Mouse (Mus musculus) intestine, embryonic 16.5 days (tissue): Measurements from ENCODE around the gene Tmem273. TPM values are rescaled to one million over a fixed set of nuclear protein-coding genes. Genes with fewer than 3 reads are reported as not detected.
A peak's percentile ranks its signal among the peaks of the same experiment; 100 is the strongest.

Source experiments
- ATAC-seq: fragments of 200-750 bp; cut with Nextera tagmentation; 2 replicates; pipeline ENCODE4 v1.8.0; 2017; ENCODE audit warnings: moderate TSS enrichment, moderate library complexity
- H3K27ac ChIP-seq: fragments of 300-500 bp; sonication (generic); 2 replicates; pipeline ENCODE4 v1.5.1; 2014; ENCODE audit warnings: mild to moderate bottlenecking, low read length
- H3K27me3 ChIP-seq: fragments of 300-500 bp; sonication (generic); replicated peaks from 2 replicates; pipeline ENCODE4 v1.6.1; 2014; ENCODE audit warnings: low read length, control low read depth, mixed read lengths; ENCODE audit not compliant: control insufficient read depth, insufficient read depth
- H3K36me3 ChIP-seq: fragments of 300-500 bp; sonication (generic); 2 replicates; pipeline ENCODE4 v1.6.1; 2014; ENCODE audit warnings: low read length, control low read depth; ENCODE audit not compliant: control insufficient read depth, insufficient read depth
- H3K4me1 ChIP-seq: fragments of 300-500 bp; sonication (generic); 2 replicates; pipeline ENCODE4 v1.6.1; 2014; ENCODE audit warnings: low read length, control low read depth, mixed read lengths; ENCODE audit not compliant: control insufficient read depth, insufficient read depth
- H3K4me2 ChIP-seq: fragments of 300-500 bp; sonication (generic); 2 replicates; pipeline ENCODE4 v1.6.1; 2014; ENCODE audit warnings: low read depth, low read length, control low read depth
- H3K4me3 ChIP-seq: fragments of 300-500 bp; sonication (generic); 2 replicates; pipeline ENCODE4 v1.5.1; 2014; ENCODE audit warnings: mild to moderate bottlenecking, low read length
- H3K9ac ChIP-seq: fragments of 300-500 bp; sonication (generic); 2 replicates; pipeline ENCODE4 v1.6.1; 2014; ENCODE audit warnings: low read depth, low read length
- H3K9me3 ChIP-seq: fragments of 300-500 bp; sonication (generic); 2 replicates; pipeline ENCODE4 v1.6.1; 2016; ENCODE audit warnings: low read length, control low read depth; ENCODE audit not compliant: control insufficient read depth
- WGBS: fragments of 180-500 bp; shearing (Covaris S2); extraction: QIAGEN DNeasy Blood & Tissue Kit; methylation state at CpG from one replicate; pipeline ENCODE4 v1.1.7; 2014; 5-methylcytosine and 5-hydroxymethylcytosine counted together
- polyA plus RNA-seq: library from polyadenylated mRNA; unstranded; fragments of >200 nt; fragmentation: Nextera tagmentation; extraction: Ambion mirVana; gene quantifications from 2 replicates; pipeline ENCODE4 v1.2.1, GENCODE M21; 2015

Gene Tmem273
- polyA plus RNA-seq, 1 experiment from 2014 or later, result 2.5 TPM

DNA sequence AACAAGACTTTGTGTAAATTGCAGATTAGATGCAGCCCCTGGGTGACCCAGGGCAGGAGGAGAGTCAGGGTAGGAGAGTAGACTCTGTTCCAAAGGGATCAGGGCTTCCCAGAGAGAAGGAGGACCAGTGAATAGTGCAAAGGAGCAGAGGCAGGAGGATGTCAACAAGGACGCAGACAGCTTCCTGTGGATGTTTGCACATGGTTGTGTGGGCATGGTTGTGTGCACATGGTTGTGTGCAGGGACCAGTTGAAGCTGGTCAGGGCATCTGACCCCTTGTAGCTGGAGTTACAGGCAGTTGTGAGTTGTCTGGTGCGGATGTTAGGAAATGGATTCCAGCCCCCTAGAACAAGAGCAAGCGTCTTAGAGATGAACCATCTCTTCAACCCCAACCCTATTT, 12.3 kb upstream of the Tmem273 start:
- H3K9ac ChIP-seq, result no peak overlapping the region
- no peak overlapping the region for H3K4me2 ChIP-seq
- no peak for ATAC-seq
- no peak overlapping the region for H3K27ac ChIP-seq
- 84% methylated on average over 3 of the region's 3 CpGs for WGBS
- H3K4me1 ChIP-seq, result peaks cover 5% of the 10 kb centered on the region; the same call in 1 of the 2 replicates
- H3K9me3 ChIP-seq, result no peaks in the 10 kb centered on the region
- H3K4me3 ChIP-seq, result no peak overlapping the region
- H3K36me3 ChIP-seq, result no peaks in the 10 kb centered on the region
- H3K27me3 ChIP-seq, result no peaks in the 10 kb centered on the region

GRCm38 (mm10) chr14:32776077-32776476, 9.7 kb upstream of the Tmem273 start:
- H3K36me3 ChIP-seq, result no peaks in the 10 kb centered on the region
- no peak overlapping the region for H3K9ac ChIP-seq
- ATAC-seq, result peak; percentile 67
- peaks cover 5% of the 10 kb centered on the region; the same call in 1 of the 2 replicates for H3K4me1 ChIP-seq
- H3K27ac ChIP-seq, result no peak overlapping the region
- peak overlapping the region; percentile 2; the same call in 1 of the 2 replicates for H3K4me2 ChIP-seq
- H3K4me3 ChIP-seq, result no peak overlapping the region
- WGBS, result 55% methylated on average over 7 of the region's 7 CpGs
- no peaks in the 10 kb centered on the region for H3K9me3 ChIP-seq
- no peaks in the 10 kb centered on the region for H3K27me3 ChIP-seq

- H3K4me1 ChIP-seq, result peaks cover 5% of the 10 kb centered on the region; the same call in 1 of the 2 replicates
- no peak overlapping the region for H3K4me2 ChIP-seq
- H3K36me3 ChIP-seq, result no peaks in the 10 kb centered on the region
- no peak overlapping the region for H3K9ac ChIP-seq
- WGBS, result 71% methylated on average over 3 of the region's 3 CpGs
- H3K27ac ChIP-seq, result no peak overlapping the region
- no peak overlapping the region for H3K4me3 ChIP-seq
- no peak for ATAC-seq
- no peaks in the 10 kb centered on the region for H3K27me3 ChIP-seq
- H3K9me3 ChIP-seq, result no peaks in the 10 kb centered on the region
Measured at GRCm38 (mm10) chr14:32778362-32778761, 7.4 kb upstream of the Tmem273 start.

GRCm38 (mm10) chr14:32782866-32783265, 2.9 kb upstream of the Tmem273 start:
- no peak for ATAC-seq
- H3K4me1 ChIP-seq, result 0 out of 2 replicates have a peak, but pooled peaks cover 3% of the 10 kb centered on the region
- no peak overlapping the region for H3K4me2 ChIP-seq
- no peaks in the 10 kb centered on the region for H3K36me3 ChIP-seq
- 90% methylated on average over 4 of the region's 4 CpGs for WGBS
- no peak overlapping the region for H3K4me3 ChIP-seq
- H3K27ac ChIP-seq, result no peak overlapping the region
- no peaks in the 10 kb centered on the region for H3K9me3 ChIP-seq
- no peak overlapping the region for H3K9ac ChIP-seq
- H3K27me3 ChIP-seq, result no peaks in the 10 kb centered on the region

GRCm38 (mm10) chr14:32784130-32784747, 1.5 kb upstream of the Tmem273 start:
- H3K36me3 ChIP-seq, result no peaks in the 10 kb centered on the region
- ATAC-seq, result peak; percentile 90
- H3K4me3 ChIP-seq, result no peak overlapping the region
- H3K4me1 ChIP-seq, result 0 out of 2 replicates have a peak, but pooled peaks cover 3% of the 10 kb centered on the region
- H3K4me2 ChIP-seq, result no peak overlapping the region
- no peak overlapping the region for H3K9ac ChIP-seq
- no peaks in the 10 kb centered on the region for H3K27me3 ChIP-seq
- H3K9me3 ChIP-seq, result no peaks in the 10 kb centered on the region
- WGBS, result 60% methylated on average over 12 of the region's 12 CpGs
- no peak overlapping the region for H3K27ac ChIP-seq

GRCm38 (mm10) chr14:32784748-32785134, 1.0 kb upstream of the Tmem273 start:
- Histone ChIP-seq H3K4me3 (no peak overlapping the region), H3K4me1 (0 out of 2 replicates have a peak, but pooled peaks cover 3% of the 10 kb centered on the region), H3K9ac (no peak overlapping the region), H3K36me3 (no peaks in the 10 kb centered on the region), H3K4me2 (no peak overlapping the region), H3K27me3 (no peaks in the 10 kb centered on the region), H3K9me3 (no peaks in the 10 kb centered on the region), H3K27ac (no peak overlapping the region)
- WGBS, result 62% methylated on average over 4 of the region's 4 CpGs
- ATAC-seq, result peak; percentile 81

DNA sequence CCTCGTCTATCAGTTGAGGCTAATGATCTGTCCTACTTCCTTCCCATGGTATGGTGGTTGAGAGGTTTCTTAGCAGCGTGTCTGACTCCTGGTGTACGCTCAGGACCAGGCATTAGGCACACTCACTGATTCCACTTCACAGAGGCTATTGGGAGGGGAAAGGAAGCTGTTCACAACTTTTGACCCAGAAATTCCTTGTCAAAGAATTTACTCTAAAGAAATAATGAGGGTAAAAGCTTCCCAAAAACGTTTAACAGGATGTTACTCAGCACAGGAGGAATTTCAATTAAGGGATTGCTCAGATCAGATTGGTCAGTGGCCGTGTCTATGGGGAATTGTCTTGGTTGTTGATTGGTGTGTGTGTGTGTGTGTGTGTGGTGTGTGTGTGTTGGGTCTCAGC, 1.9 kb downstream of the Tmem273 start:
- WGBS, result 63% methylated on average over 5 of the region's 5 CpGs
- H3K9ac ChIP-seq, result no peak overlapping the region
- H3K27me3 ChIP-seq, result no peaks in the 10 kb centered on the region
- no peak overlapping the region for H3K27ac ChIP-seq
- 0 out of 2 replicates have a peak, but pooled peaks cover 3% of the 10 kb centered on the region for H3K4me1 ChIP-seq
- no peaks in the 10 kb centered on the region for H3K36me3 ChIP-seq
- H3K4me3 ChIP-seq, result no peak overlapping the region
- ATAC-seq, result no peak
- no peak overlapping the region for H3K4me2 ChIP-seq
- no peaks in the 10 kb centered on the region for H3K9me3 ChIP-seq

DNA sequence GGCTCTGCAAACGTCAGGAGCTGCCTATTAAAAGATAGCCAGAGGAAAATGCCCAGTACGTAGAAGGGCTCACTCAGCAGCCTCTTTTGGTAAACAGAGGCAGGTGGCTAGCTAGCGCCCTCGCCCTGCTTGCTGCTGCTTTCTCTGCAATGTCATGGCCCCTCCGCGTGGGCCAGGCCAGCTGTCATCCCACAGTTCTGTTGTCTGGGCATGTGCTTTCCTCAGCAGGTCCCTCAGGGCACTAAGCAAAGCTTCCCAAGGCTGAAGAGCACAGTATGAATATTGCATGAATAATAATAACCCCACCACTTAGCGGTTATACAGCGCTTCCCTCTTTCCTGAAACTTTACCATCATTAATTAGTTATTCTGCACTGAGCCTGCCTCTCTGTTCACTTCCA, 10.6 kb downstream of the Tmem273 start:
- 0 out of 2 replicates have a peak, but pooled peaks cover 6% of the 10 kb centered on the region for H3K4me1 ChIP-seq
- no peaks in the 10 kb centered on the region for H3K9me3 ChIP-seq
- 59% methylated on average over 8 of the region's 8 CpGs for WGBS
- no peak overlapping the region for H3K27ac ChIP-seq
- H3K36me3 ChIP-seq, result no peaks in the 10 kb centered on the region
- H3K27me3 ChIP-seq, result no peaks in the 10 kb centered on the region
- H3K9ac ChIP-seq, result no peak overlapping the region
- no peak for ATAC-seq
- no peak overlapping the region for H3K4me2 ChIP-seq
- no peak overlapping the region for H3K4me3 ChIP-seq

GRCm38 (mm10) chr14:32797803-32798202, 12.0 kb downstream of the Tmem273 start:
- no peaks in the 10 kb centered on the region for H3K36me3 ChIP-seq
- no peaks in the 10 kb centered on the region for H3K9me3 ChIP-seq
- no peaks in the 10 kb centered on the region for H3K27me3 ChIP-seq
- no peak overlapping the region for H3K4me2 ChIP-seq
- no peak overlapping the region for H3K9ac ChIP-seq
- H3K4me1 ChIP-seq, result 0 out of 2 replicates have a peak, but pooled peaks cover 6% of the 10 kb centered on the region
- H3K27ac ChIP-seq, result no peak overlapping the region
- ATAC-seq, result peak; percentile 66
- no peak overlapping the region for H3K4me3 ChIP-seq
- 75% methylated on average over 2 of the region's 2 CpGs for WGBS

- Histone ChIP-seq H3K27me3 (no peaks in the 10 kb centered on the region), H3K4me2 (no peak overlapping the region), H3K4me3 (no peak overlapping the region), H3K27ac (no peak overlapping the region), H3K9ac (no peak overlapping the region), H3K4me1 (0 out of 2 replicates have a peak, but pooled peaks cover 6% of the 10 kb centered on the region), H3K36me3 (no peaks in the 10 kb centered on the region), H3K9me3 (no peaks in the 10 kb centered on the region)
- WGBS, result 80% methylated on average over 4 of the region's 4 CpGs
- no peak for ATAC-seq
Measured at GRCm38 (mm10) chr14:32798355-32798754, 12.6 kb downstream of the Tmem273 start.
